9 mouse cellular contexts compared by ENCODE assay signal in the genomic region with DNA sequence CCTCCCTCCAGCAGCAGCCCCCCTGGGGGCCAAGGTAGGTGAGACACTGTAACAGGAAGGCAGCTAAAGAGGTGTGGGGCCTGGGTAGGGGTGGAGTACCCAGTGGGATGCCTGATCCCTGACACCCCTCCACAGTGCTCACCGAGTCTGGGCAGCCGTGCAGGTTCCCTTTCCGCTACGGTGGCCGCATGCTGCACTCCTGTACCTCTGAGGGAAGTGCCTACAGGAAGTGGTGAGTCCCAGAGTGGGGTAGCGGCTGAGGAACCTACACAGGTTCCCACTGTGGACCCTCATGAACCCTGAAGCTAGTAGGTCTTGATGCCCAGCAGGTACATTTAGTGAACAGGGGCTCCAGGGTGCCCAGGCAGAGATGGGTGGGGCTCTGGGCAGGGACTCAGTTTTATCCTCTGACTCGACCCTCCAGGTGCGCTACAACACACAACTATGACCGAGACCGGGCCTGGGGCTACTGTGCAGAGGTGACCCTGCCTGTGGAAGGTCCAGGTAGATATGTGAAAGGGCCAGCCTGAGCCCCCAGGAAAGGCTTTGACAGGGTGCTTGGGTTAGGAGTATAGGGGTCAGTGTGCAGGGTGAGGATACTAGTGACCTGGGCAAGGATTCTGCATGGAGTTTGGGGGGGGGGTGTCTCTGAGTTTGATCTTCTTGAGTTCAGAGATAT. TPM values are rescaled to one million over a fixed set of nuclear protein-coding genes. Genes with fewer than 3 reads are reported as not detected.
A peak's percentile ranks its signal among the peaks of the same experiment; 100 is the strongest.
DNase-seq lines count a peak whose midpoint lies in the region; ATAC-seq lines count a peak whose summit lies in the region.
"Had no signal": no experiment of that assay in that cellular context is flagged by ENCODE, and none has a peak within 500 bp of the region (broad histone marks: within the 10 kb centered on the region; RNA-seq: fewer than 3 reads in every experiment).

No protein-coding gene starts in this region.

- H3K27me3 ChIP-seq in liver, embryonic 11.5 days (replicated peaks; ENCODE audit: control insufficient read depth, insufficient read depth, low read length), result no peaks in the 10 kb centered on the region
- no peaks in the 10 kb centered on the region for H3K27me3 ChIP-seq in stomach, embryonic 14.5 days (ENCODE audit: control insufficient read depth, insufficient read depth, low read length)
- H3K27me3 ChIP-seq: heart, embryonic 15.5 days had no signal

- H3K36me3 ChIP-seq in liver, embryonic 11.5 days (ENCODE audit: control insufficient read depth, insufficient read depth, low read length), result no peaks in the 10 kb centered on the region
- H3K36me3 ChIP-seq in stomach, embryonic 14.5 days (ENCODE audit: control insufficient read depth, insufficient read depth, low read length), result no peaks in the 10 kb centered on the region
- H3K36me3 ChIP-seq: heart, embryonic 15.5 days had no signal

- WGBS in liver, embryonic 11.5 days, result 50% methylated on average over 10 of the region's 10 CpGs
- WGBS in stomach, embryonic 14.5 days, result 57% methylated on average over 10 of the region's 10 CpGs

- peak; percentile 14 for ATAC-seq in erythroblast, adult 5-6 weeks (replicated peaks; ENCODE audit: low FRiP score, poor library complexity, severe bottlenecking)
- ATAC-seq in liver, embryonic 11.5 days (replicated peaks; ENCODE audit: low FRiP score), result peak; percentile 6; the same call in 1 of the 2 replicates
- peak; percentile 5; the same call in 1 of the 2 replicates for ATAC-seq in stomach, embryonic 14.5 days (ENCODE audit: insufficient number of reproducible peaks, insufficient read depth, low FRiP score, low read depth)
- ATAC-seq in monocyte, adult 5-6 weeks (replicated peaks; ENCODE audit: insufficient number of reproducible peaks, low FRiP score, low TSS enrichment, poor library complexity, severe bottlenecking), result no peak

- H3K4me2 ChIP-seq in liver, embryonic 11.5 days, result peak overlapping the region; percentile 50
- no peak overlapping the region for H3K4me2 ChIP-seq in stomach, embryonic 14.5 days (replicated peaks; ENCODE audit: low read depth, low read length)
- H3K4me2 ChIP-seq: heart, embryonic 15.5 days had no signal

- peak overlapping the region; percentile 15; the same call in 1 of the 2 replicates for H3K9ac ChIP-seq in liver, embryonic 11.5 days (ENCODE audit: low read depth, low read length)
- no peak overlapping the region for H3K9ac ChIP-seq in stomach, embryonic 14.5 days (replicated peaks; ENCODE audit: low read depth, low read length)
- H3K9ac ChIP-seq: heart, embryonic 15.5 days had no signal

- no peaks in the 10 kb centered on the region for H3K4me1 ChIP-seq in liver, embryonic 11.5 days (replicated peaks; ENCODE audit: control insufficient read depth, insufficient read depth, low read length)
- H3K4me1 ChIP-seq in stomach, embryonic 14.5 days (ENCODE audit: control insufficient read depth, insufficient read depth, low read length), result no peaks in the 10 kb centered on the region

- intact Hi-C loops in left cerebral cortex, postnatal 14 days (cut with DNase I), result loop anchor here (2.0 to 5.0 kb wide), 3 partner anchors 56 to 380 kb away; partner anchors contain the start of genes Grk4 and Nop14

- no peaks in the 10 kb centered on the region for H3K9me3 ChIP-seq in liver, embryonic 11.5 days (ENCODE audit: control insufficient read depth, low read length)
- H3K9me3 ChIP-seq in stomach, embryonic 14.5 days (ENCODE audit: control insufficient read depth, low read depth, low read length), result no peaks in the 10 kb centered on the region
- H3K9me3 ChIP-seq: heart, embryonic 15.5 days had no signal

- H3K27ac ChIP-seq in liver, embryonic 11.5 days (ENCODE audit: low read depth, low read length), result no peak overlapping the region; the same call in 1 of the 2 replicates
- H3K27ac ChIP-seq in stomach, embryonic 14.5 days (ENCODE audit: low read length), result no peak overlapping the region
- H3K27ac ChIP-seq: heart, embryonic 15.5 days had no signal

- DNase-seq in kidney, adult 18-20 months, result peak; percentile 17
- DNase-seq in kidney, adult 9 months, result no peak
- no peak for DNase-seq in liver, embryonic 11.5 days (ENCODE audit: low spot score)
- no peak for DNase-seq in left cerebral cortex, postnatal 14 days (ENCODE audit: low spot score in 2 of 2)
- DNase-seq in layer of hippocampus, adult 8-10 months (ENCODE audit: low spot score in 2 of 2), result no peak

- H3K4me3 ChIP-seq in liver, embryonic 11.5 days (ENCODE audit: low read depth, low read length), result peak overlapping the region; percentile 16; the same call in 1 of the 2 replicates
- H3K4me3 ChIP-seq in stomach, embryonic 14.5 days (ENCODE audit: low read depth, low read length), result no peak overlapping the region
- H3K4me3 ChIP-seq: heart, embryonic 15.5 days had no signal

RNA-seq across cellular contexts. Expression of gene Hgfac, which starts 1.3 kb away (rescaled TPM):
- total RNA-seq in erythroblast, adult 5-6 weeks (2015; ENCODE audit: low replicate concordance), result not detected in 2 replicates
- total RNA-seq in erythroblast, adult 5-6 weeks (2017; ENCODE audit: low replicate concordance), result not detected in 2 replicates
- polyA plus RNA-seq in liver, embryonic 11.5 days (2014; fragmentation: Nextera tagmentation; extraction: Ambion mirVana), result 33.7 and 38.0 TPM in 2 replicates
- 0.58 and 0.84 TPM in 2 replicates for polyA plus RNA-seq in stomach, embryonic 14.5 days (2014; fragmentation: Nextera tagmentation; extraction: Ambion mirVana)
- under 1 TPM; 0.53 to 0.94 TPM for total RNA-seq in left cerebral cortex, postnatal 14 days (2021)
- not detected in 3 replicates for total RNA-seq in monocyte, adult 5-6 weeks (2017)
- total RNA-seq in layer of hippocampus, adult 8-10 months (2022), result 1 to 10 TPM in 2 of 4 experiments, under 1 TPM in 2; 0.57 to 1.2 (median 0.90) TPM

RNA-seq across cellular contexts. Expression of gene Dok7, which starts 14.0 kb away (rescaled TPM):
- not detected in 2 replicates for total RNA-seq in erythroblast, adult 5-6 weeks (2015; ENCODE audit: low replicate concordance)
- not detected in 2 replicates for total RNA-seq in erythroblast, adult 5-6 weeks (2017; ENCODE audit: low replicate concordance)
- polyA plus RNA-seq in liver, embryonic 11.5 days (2014; fragmentation: Nextera tagmentation; extraction: Ambion mirVana), result 0.08 and 0.29 TPM in 2 replicates
- 0.71 and 0.73 TPM in 2 replicates for polyA plus RNA-seq in stomach, embryonic 14.5 days (2014; fragmentation: Nextera tagmentation; extraction: Ambion mirVana)
- total RNA-seq in left cerebral cortex, postnatal 14 days (2021), result 10 to 100 TPM; 19.0 to 22.3 TPM
- not detected in 3 replicates for total RNA-seq in monocyte, adult 5-6 weeks (2017)
- 10 to 100 TPM; 15.9 to 23.8 (median 17.4) TPM for total RNA-seq in layer of hippocampus, adult 8-10 months (2022)

Comparison
In these comparisons a context has a peak if more than half of its experiments do, and no peak if none do; other contexts are left out.
1. RNA of gene Dok7, which starts 14.0 kb away (total RNA-seq): 19.0 to 22.3 TPM in left cerebral cortex, postnatal 14 days and 15.9 to 23.8 TPM in layer of hippocampus, adult 8-10 months; not detected in erythroblast, adult 5-6 weeks and not detected in monocyte, adult 5-6 weeks; every median in the first group is over 10 times any median in the second.